Mouse (Mus musculus) adrenal gland, postnatal 10 days (tissue): Measurements from ENCODE around the gene Tprg. TPM values are rescaled to one million over a fixed set of nuclear protein-coding genes. Genes with fewer than 3 reads are reported as not detected.

Source experiments
- DNase-seq: peaks from one replicate; pipeline ENCODE4 v3.0.0; 2021; ENCODE audit warnings: mixed read lengths
- total RNA-seq, 2 experiments: library from RNA; stranded (reverse); gene quantifications; 2 replicates each; pipeline ENCODE4 v1.2.3; 2021

The Tprg gene
- total RNA-seq, 2 experiments from 2014 or later: not detected

DNA sequence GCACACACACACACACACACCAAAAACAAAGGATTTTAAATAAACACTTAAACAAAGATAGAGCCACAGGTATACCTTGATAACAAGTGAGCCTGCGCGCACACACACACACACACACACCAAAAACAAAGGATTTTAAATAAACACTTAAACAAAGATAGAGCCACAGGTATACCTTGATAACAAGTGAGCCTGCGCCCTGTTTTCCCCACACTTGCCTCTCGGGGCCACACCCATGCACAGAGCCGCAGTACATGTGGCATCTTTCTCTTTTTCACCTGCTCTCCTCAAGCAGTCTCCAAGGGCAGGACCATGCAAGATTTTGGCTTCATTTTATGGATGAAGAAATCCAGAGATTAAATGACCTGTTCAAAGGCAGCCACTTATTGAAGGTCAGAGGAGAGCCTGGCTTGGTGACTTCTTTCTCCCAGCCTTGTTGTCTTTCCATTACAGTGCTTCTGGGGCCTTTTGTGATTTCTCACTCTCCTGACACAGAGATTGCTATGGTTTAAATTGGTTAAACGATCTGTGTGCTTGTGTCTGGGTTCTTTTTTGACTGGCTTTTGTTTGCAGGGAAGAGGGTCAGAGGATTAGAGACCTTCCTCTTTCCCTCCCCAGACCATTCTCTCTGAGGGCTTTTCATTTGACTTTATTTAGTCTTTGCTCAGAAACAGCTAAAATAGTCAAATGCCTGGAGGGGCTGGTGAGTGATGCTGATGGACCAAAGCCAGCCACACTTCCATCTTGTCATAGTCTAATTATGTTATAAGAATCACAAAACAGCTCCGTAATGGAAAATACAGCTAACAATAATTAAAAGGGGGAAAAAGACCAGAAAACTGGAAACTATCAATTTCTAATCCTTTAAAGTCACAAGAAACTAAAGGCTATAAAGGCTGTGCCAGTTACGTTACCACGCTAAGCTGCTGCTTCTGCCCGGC is 46.9 kb downstream of the Tprg start:
- DNase-seq: no peak

DNA sequence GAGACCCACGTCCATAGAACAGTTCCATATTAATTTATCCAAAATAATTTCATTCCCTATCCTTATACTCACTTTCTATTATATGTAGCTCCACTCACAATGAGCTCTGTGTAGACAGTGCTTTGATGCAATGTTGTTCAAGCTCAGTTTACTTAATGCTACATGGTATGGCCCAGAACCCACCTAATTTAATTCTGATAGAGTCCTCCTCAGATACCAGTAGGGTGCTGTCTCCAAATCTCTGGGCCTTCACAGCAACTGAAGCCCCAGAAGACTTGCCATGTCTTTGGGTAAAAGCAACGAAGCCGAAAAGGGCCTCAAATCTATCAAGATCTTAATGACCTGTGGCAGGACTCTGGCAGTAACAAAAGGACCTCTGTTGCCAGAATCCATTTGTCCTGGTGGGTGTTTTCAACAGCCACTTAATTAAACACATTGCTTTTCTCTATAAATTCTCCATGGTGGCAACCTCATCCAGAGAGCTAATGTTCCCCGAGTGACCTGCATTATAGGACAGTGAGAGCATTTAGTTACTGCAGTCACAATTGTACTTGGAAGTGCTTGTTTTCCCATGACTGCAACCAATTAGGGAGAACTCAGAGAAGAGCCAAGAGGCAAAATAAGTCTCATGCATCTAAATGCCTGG is 48.6 kb downstream of the Tprg start:
- no peak for DNase-seq

DNA sequence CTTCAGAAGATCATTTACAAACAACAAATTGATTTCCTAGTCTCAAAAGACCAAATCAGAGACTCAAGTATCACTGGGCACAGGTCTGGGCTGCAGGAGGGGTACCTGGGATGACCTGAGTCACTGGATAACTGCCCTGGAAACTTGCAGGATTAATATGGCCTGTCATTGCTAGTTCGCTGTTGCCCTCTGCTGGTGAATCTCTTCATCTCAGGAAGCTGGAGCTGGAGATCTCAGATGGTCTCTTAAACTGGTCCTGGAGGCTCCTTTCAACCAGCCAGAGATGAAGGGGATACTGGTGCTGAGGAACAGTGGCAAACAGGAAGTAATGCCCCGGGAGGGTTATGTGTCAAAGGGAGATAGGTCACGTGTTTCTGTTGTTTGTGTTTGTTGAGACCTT is 63.0 kb downstream of the Tprg start:
- DNase-seq: peak; percentile 77

DNA sequence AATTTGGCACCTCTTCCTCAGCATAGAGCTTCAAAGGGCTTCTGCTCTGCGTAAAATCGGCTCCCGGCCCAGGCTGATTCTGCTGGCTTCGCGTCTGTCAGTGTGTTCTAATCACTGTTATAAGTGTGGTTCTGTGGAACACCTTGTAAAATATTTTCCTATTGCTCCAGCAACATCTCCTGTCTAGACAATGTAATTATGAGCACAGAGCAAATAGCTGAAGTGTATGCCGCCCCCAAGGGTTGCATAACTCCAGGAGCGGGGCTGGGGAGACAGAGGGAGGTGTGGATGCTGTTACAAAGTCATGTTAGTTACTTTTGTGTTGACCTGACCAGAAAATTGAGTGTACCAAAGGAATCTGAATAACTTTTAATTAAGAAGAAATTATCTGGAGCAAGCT is 81.2 kb downstream of the Tprg start:
- no peak for DNase-seq

DNA sequence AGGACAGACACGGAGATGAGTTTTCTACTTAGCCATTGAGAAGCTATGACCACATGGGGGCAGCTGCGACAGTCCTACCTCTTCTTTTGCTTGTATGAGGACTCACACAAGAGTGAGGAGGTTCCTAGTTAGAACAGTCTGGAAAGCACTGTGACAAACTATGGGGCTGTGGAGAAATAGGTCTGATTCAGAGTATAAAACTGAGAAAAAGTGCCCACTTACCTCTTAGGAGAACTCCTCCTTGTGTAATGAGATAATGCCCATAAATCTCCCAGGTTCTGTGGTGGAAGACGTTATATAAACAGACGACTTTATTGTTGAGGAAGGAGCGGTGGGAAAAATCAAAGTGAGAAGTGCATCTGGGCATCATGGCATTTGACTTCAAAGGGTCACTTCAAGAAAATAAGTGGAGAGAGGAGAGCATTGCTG is 83.4 kb downstream of the Tprg start:
- DNase-seq: no peak

DNA sequence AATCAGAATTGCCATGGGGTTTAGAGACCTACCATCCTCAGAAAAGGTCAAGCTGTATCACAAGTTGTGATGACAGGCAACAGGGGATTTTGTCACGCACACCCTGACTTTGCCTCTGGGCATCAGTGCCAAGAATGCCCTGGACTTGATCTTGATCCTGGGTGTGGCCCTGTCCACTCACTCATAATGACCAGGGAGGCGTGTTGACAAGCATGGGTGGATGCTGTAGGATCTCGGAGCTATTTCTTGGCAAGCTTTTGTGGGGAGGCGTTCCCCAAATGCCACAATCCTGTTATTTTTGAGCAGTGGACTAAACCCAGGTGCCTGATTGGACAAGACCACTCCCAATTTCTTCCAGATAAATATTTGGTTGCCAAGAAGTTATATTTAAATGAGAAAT is 87.5 kb downstream of the Tprg start:
- DNase-seq: no peak

DNA sequence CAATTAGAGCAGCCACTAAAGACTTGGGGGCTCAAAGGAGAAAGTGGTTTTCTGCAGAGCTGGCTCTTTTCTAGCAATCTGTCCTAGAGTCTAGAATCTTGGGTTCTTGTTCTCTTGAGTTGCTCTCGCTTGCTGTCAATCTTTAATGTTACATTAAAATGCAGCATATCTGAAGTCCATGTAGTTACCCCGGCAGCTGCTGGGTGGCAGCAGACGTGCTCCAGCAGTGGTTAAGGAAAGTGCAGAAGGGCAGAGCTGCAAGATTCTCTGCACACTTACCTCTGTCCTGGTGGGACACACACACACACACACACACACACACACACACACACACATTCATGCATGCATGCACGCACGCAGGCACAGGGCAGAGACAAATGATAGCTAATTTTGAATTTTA is 88.2 kb downstream of the Tprg start:
- DNase-seq: no peak

DNA sequence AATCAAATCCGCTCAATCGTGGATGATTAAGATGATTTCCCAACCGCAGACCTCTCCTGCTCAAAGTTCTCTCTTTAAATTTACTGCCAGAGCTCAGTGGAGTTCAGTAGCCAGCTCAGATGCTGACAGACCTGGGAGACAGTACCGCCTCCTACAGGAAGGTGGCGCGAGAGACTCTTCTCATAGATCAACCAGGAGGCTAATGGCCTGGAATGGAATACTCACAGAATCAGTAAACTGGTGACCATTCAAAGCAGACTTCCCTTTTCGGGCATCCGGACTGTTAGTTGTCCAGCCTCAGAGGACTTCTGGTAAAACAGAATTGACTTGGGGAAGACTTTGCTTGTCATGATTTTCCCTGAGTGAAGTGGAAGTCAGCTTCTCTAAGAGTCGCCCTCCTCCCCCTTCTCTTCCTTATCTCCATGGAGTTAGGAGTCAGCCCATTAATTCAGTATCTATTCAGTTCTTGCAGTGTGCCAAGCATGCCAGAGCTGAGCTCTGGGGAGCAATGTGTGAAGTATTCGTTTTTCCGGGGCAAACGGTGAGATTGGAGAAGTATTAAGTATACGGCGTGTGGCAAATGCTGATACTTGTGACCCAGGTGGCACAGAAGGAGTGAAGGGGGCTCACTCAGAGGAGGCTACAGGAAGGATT is 90.2 kb downstream of the Tprg start:
- peak; percentile 83 for DNase-seq

DNA sequence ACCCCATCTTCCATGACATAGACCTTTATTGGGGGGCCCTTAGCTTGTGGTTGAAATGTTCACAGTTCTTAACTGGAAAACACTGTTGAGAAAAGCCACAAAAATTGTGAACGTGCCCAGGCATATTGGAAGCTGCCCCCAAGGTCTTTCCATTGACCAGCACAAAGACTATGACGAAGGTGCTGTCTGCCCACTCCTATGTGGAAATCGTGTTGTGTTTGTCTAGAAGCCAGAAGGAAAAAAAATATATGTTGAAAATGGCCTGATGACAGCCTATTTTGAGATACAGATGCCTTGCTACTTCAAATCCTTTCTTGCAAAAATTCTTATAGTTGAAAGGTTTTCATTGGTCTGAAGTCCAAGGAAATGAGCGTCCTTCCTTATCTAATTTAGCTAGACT is 91.1 kb downstream of the Tprg start:
- DNase-seq: no peak

DNA sequence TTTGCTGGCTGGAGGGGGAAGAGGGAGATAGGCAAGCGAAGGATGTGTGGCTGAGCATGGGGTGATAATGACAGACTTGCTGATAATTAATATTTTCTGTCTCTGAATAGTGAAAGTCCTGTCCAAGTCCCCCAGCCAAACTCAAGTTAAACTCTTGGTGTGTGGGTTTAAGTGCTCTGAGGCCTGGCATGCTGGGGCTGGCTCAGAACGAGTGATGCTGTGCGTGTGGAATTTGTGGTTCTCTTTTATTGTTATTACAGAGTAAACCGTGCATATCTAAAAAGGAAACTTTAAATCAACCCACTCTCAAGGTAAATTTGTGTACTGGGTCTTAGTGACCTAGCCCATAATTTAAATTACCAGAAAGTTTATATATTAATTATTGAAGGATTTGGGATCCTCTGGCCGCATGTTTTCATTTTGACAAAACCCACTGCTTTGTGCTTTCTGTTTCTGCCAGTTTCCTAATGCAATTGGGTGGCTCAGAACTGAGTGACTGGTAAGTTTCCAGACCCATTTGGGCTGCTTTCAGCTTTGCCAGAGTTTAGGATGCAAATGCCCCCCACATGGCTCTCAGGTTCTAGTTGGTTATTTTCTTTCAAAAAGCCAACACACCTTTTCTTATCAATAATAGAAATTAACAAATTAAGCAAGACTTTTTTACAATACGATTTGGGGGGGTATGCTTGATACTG is 99.0 kb downstream of the Tprg start:
- no peak for DNase-seq

DNA sequence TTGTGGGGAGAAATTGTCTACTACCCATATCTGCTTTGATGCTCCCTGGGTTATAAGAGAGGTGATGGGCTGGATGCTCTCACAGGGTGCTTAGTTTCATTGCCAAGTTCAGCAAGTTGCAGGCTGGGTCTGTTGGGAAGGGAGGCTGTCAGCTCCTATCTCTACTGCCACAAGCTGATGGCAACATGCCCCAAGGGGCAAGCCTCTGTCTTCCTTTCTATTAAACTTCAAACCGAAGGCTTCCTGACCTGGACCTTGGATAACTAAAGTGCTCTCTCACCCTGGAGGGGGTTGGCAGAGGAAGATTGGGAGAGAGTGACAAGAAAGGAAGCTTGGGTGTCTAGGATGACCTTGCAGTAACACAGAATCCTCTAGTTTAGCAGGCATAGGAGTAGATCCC is 108.1 kb downstream of the Tprg start:
- no peak for DNase-seq

DNA sequence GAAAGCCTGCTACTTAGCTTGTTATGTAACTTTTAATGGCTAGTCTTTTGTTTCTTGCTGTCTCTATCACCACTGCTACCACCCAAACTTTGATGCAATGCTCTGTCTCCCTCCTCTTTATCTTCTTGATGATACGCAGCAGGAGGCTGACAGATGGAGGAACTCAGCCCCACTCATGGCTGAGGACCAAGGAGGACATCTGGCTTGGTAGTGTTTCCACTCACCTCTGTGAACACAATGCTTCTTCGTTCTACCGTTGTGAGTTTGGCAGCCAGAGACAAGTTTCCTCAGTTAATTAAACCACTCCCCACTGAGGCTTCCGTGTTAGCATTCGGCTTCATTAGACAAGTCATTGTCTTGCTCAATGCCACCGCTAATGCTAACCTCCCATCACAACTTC is 117.5 kb downstream of the Tprg start:
- no peak for DNase-seq

DNA sequence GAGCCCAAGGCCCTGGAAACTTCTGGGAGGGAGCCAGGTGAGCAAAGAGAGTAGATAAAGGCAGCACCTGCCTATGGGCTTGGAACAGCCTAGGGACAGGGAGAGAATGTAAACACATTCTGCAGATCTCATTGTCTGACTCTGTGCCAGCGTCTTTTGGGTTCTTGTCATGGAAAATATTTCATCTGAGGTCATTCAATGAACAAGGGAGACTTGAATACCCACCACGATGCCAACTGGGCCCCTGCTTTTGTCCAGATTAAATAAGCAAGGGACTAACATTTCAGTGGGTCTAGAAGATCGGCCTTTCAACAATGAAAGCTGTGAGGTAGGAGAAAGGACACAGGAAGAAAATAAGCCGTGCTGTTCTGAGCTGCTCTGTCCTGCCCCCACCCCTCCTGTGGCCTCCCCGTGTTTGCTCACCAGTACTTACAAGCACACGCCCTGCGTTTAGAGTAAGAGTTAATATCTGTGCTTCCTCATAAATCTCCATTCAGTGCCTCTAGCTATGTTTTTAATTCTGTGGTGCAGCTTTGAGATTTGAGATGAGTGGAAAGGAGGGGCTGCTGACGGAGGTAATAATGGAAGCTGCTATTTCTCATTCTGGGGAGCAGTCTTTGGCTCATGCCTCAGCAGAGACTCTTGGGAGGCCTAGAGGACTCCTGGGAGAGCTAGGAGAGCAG is 120.7 kb downstream of the Tprg start:
- peak; percentile 4 for DNase-seq

DNA sequence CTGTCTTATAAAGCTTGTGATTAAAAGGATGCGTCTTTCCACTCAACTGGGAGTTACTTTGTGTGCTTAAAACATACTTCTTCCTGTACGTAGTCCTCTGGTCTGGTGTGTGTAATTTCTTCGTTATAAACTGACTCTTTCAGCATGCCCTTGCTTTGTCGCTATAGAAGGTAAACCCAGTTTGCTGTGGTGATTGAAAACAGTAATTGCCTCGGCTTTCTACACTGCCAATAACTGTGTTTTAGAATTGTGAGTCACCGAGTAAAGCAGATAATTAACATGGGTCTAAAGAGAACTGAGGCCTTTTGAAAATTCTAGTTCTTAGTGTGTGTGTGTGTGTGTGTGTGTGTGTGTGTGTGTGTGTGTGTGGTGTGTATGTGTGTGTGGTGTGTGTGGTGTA is 121.4 kb downstream of the Tprg start:
- DNase-seq: no peak

DNA sequence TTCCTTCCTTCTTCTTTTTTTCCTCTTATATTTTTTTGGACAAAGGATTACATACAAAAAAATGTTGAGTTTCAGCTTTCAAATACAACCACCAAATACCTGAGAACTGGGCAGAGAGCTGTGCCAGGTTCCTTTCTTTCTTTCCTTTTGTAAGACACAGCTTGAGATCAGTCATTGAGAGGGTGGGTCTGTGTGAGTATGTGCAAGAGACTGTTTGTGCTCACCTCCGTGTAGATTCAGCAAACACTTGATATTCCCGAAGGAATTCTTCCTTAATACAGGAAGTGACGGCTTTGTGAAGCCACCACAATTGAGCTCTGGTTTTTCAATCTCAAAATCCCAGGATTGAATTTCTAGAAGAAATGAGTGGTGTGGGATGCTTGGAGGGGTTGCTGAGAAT is 124.7 kb downstream of the Tprg start:
- no peak for DNase-seq

DNA sequence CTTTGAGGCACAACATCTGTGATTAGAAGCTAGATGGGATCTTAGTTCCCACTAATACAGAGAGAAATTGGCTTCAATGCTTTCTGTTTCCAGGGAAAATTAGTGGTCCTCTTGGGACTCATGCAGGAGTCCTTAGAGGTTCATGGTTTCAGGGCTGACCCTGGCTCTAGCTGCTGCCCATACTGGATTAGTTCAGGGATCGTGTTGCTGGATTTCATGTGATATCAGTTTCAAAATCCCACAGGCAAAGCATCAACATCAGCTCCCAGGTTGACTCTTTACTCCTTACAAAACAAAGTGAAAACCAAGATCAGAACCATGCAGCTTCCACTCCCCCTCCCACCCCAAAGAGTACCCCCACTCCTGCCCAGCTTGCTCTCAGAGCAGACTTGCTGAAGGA is 127.3 kb downstream of the Tprg start:
- DNase-seq: no peak

DNA sequence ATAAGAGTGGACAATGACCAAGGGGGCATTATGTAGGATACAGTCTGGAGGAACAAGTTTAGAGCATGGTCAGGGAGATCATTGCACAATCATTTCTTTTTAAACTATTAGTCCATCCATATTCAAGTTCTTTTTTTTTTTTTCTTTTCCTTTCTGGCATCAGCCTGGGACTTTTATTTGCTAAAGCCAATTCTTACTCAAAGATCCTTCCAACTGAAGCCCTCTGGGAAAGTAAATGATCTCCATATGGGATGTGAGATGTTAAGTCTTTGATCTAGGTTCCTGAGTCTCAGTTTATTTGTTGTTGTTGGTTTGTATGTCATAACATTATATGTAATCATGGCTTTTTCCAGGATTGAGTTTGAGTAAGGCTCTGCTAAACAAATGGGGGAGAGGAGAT is 128.6 kb downstream of the Tprg start:
- DNase-seq: no peak

DNA sequence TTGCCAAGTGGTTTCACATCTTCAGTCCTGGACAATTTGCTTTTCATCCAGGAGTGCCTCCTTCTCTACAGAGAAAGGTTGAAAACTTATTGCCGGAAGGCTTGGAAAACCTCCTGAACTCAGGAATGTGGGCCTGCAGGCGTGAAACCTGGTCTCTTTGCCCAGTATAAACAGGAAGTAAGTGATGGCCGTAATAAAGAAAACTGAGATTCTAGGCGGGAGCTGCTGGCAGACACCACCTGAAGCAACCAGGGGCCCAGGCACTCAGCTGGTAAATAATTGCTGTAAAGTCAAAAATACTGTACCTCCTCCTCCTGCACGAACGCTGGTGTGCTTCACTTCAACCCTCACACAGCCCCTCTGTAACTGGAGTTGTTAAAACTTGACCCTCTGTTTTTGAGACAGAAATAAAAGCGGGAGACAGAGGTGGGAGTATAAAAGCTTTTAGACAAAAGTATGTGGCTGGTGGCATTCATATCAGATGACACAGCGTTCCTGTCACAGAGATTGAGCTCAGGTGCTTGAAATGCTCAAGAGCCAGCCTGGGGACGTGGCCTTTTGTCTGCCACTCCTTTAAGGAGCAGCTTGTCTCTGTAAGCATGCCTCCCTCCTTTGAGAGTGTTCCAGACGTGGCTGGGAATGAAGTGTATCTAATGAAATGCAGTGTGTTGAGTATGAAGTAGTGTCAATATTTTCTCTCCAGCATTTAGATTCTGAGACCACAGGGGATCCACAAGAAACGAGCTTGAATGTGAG is 131.4 kb downstream of the Tprg start:
- DNase-seq: no peak

DNA sequence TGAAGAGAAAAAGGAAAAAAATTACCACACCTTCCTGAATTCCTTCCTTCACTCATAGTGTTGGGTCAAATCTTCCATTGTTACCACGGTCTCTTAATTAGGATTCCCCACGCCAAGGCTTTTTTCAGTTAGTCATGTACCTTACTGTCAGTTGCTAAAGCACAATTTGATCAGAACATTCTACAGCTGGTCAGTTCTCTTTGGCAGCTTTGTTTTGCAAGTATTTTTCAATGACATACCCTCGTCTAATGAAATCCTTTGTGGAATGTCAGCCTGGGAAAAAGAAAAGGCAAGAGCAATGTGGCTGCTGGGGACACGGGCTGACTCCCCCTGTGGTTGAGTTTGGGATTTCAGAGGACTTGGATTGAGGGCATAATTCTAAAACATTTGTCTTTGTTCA is 136.4 kb downstream of the Tprg start:
- no peak for DNase-seq

DNA sequence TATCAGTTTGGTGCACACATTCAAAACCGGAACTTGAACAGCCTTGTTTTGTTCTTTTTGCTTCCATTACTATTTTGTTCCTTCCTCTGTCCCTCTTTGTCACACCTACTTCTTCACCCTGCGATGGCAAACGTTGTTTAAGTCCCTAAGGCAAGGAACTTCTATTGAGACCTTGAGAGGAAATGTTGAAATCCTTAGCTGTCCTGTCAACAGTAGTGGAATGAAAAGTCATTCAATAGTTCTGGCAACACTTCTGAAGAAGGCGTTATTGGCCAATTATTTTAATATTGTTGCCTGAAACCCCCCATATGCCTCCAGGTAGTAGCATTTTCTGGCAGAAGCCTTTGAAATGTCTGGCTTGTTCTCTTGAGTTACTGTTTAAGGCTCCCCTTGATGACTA is 137.4 kb downstream of the Tprg start:
- no peak for DNase-seq

DNA sequence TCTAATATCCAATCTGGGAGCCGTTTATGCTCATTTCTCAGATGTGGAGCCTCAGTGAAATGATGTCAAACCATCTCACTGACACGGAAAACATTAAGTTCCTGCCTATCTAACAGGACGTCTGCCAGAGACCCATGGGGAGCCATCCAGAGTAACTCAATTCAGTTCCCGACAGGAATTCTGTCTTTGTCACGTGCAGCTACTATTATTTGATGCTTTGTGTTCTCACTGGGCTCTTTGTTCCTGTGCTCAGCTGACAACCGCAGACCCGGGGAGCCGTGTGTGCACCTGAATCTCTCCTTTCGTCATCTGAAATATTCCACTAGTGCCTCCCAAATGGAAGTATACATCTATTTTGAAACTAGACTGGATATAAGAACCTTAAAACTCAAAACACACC is 138.3 kb downstream of the Tprg start:
- no peak for DNase-seq
